Mouse (Mus musculus) neural tube, embryonic 11.5 days (tissue): ENCODE data around the gene Aktip. TPM values are rescaled to one million over a fixed set of nuclear protein-coding genes. Genes with fewer than 3 reads are reported as not detected.

ENCODE experiments used
- ATAC-seq: fragments of 200-750 bp; cut with Nextera tagmentation; 2 replicates; pipeline ENCODE4 v1.8.0; 2017; ENCODE audit warnings: moderate number of reproducible peaks, mild to moderate bottlenecking, moderate TSS enrichment, moderate library complexity; ENCODE audit not compliant: insufficient read depth, low FRiP score, low TSS enrichment
- DNase-seq: peaks from one replicate; pipeline ENCODE4 v3.0.0-alpha.2; 2015; ENCODE audit warnings: low spot score
- H3K27ac ChIP-seq: fragments of 300-500 bp; sonication (generic); 2 replicates; pipeline ENCODE4 v1.5.1; 2014; ENCODE audit warnings: low read depth, mild to moderate bottlenecking, low read length
- H3K27me3 ChIP-seq: fragments of 300-500 bp; sonication (generic); 2 replicates; pipeline ENCODE4 v1.6.1; 2014; ENCODE audit warnings: mild to moderate bottlenecking, low read length, mixed read lengths; ENCODE audit not compliant: control insufficient read depth, insufficient read depth
- H3K36me3 ChIP-seq: fragments of 300-500 bp; sonication (generic); 2 replicates; pipeline ENCODE4 v1.6.1; 2014; ENCODE audit warnings: mild to moderate bottlenecking, low read length, moderate library complexity, mixed read lengths; ENCODE audit not compliant: control insufficient read depth, insufficient read depth
- H3K4me1 ChIP-seq: fragments of 300-500 bp; sonication (generic); 2 replicates; pipeline ENCODE4 v1.6.1; 2014; ENCODE audit warnings: low read length, mixed read lengths; ENCODE audit not compliant: control insufficient read depth, insufficient read depth
- H3K4me2 ChIP-seq: fragments of 300-500 bp; sonication (generic); 2 replicates; pipeline ENCODE4 v1.6.1; 2014; ENCODE audit warnings: low read depth, mild to moderate bottlenecking, moderate library complexity
- H3K4me3 ChIP-seq: fragments of 300-500 bp; sonication (generic); 2 replicates; pipeline ENCODE4 v1.5.1; 2014; ENCODE audit warnings: low read depth, low read length
- H3K9ac ChIP-seq: fragments of 300-500 bp; sonication (generic); 2 replicates; pipeline ENCODE4 v1.6.1; 2014; ENCODE audit warnings: mild to moderate bottlenecking, low read length
- H3K9me3 ChIP-seq: fragments of 300-500 bp; sonication (generic); 2 replicates; pipeline ENCODE4 v1.6.1; 2016; ENCODE audit warnings: low read length; ENCODE audit not compliant: control insufficient read depth
- WGBS: fragments of 180-500 bp; shearing (Covaris S2); extraction: QIAGEN DNeasy Blood & Tissue Kit; methylation state at CpG from one replicate; pipeline ENCODE4 v1.1.7; 2014; 5-methylcytosine and 5-hydroxymethylcytosine counted together
- polyA plus RNA-seq: library from polyadenylated mRNA; unstranded; fragments of >200 nt; fragmentation: Nextera tagmentation; extraction: Ambion mirVana; gene quantifications from 2 replicates; pipeline ENCODE4 v1.2.1, GENCODE M21; 2014

Aktip gene
- 73.7 and 82.0 TPM in 2 replicates for polyA plus RNA-seq

GRCm38 (mm10) chr8:91199876-91200275, at the start of gene Aktip:
Gene Aktip, minus strand, starts transcription at chr8:91199976.
- Histone ChIP-seq H3K27me3 (no peaks in the 10 kb centered on the region), H3K4me1 (no peaks in the 10 kb centered on the region), H3K9me3 (no peaks in the 10 kb centered on the region), H3K27ac (no peak within 1 kb of the TSS), H3K4me3 (no peak within 1 kb of the TSS), H3K9ac (no peak within 1 kb of the TSS), H3K4me2 (no peak within 1 kb of the TSS), H3K36me3 (no peaks in the 10 kb centered on the region)
- no peak for ATAC-seq
- DNase-seq: no peak
- 92% methylated on average over 7 of the region's 7 CpGs for WGBS

- no peak overlapping the region for H3K9ac ChIP-seq
- no peaks in the 10 kb centered on the region for H3K4me1 ChIP-seq
- no peaks in the 10 kb centered on the region for H3K36me3 ChIP-seq
- no peak overlapping the region for H3K27ac ChIP-seq
- no peak overlapping the region for H3K4me3 ChIP-seq
- 84% methylated on average over 4 of the region's 4 CpGs for WGBS
- ATAC-seq: no peak
- H3K4me2 ChIP-seq: no peak overlapping the region
- DNase-seq: no peak
- H3K27me3 ChIP-seq: no peaks in the 10 kb centered on the region
- H3K9me3 ChIP-seq: no peaks in the 10 kb centered on the region
Observed at GRCm38 (mm10) chr8:91245821-91246454, 46.2 kb upstream of the Aktip start.

- 78% methylated on average over 1 of the region's 1 CpGs for WGBS
- Histone ChIP-seq H3K9ac (no peak overlapping the region), H3K36me3 (no peaks in the 10 kb centered on the region), H3K4me1 (no peaks in the 10 kb centered on the region), H3K4me3 (no peak overlapping the region), H3K27me3 (no peaks in the 10 kb centered on the region), H3K4me2 (no peak overlapping the region), H3K27ac (no peak overlapping the region), H3K9me3 (no peaks in the 10 kb centered on the region)
- no peak for DNase-seq
- no peak for ATAC-seq
Observed at GRCm38 (mm10) chr8:91242721-91243120, 42.9 kb upstream of the Aktip start.

- ATAC-seq (no peak), DNase-seq (no peak)
- WGBS: 86% methylated on average over 8 of the region's 8 CpGs
- Histone ChIP-seq H3K9ac (no peak overlapping the region), H3K4me3 (no peak overlapping the region), H3K4me1 (no peaks in the 10 kb centered on the region), H3K27me3 (no peaks in the 10 kb centered on the region), H3K4me2 (no peak overlapping the region), H3K27ac (no peak overlapping the region), H3K36me3 (no peaks in the 10 kb centered on the region), H3K9me3 (no peaks in the 10 kb centered on the region)
Observed at GRCm38 (mm10) chr8:91241873-91242519, 42.2 kb upstream of the Aktip start.

GRCm38 (mm10) chr8:91241371-91241770, 41.6 kb upstream of the Aktip start:
- no peaks in the 10 kb centered on the region for H3K4me1 ChIP-seq
- no peak overlapping the region for H3K9ac ChIP-seq
- no peak for ATAC-seq
- no peaks in the 10 kb centered on the region for H3K9me3 ChIP-seq
- WGBS: 62% methylated on average over 5 of the region's 5 CpGs
- H3K27ac ChIP-seq: no peak overlapping the region
- H3K27me3 ChIP-seq: no peaks in the 10 kb centered on the region
- H3K4me3 ChIP-seq: no peak overlapping the region
- H3K36me3 ChIP-seq: no peaks in the 10 kb centered on the region
- DNase-seq: no peak
- no peak overlapping the region for H3K4me2 ChIP-seq

- Histone ChIP-seq H3K36me3 (no peaks in the 10 kb centered on the region), H3K4me2 (no peak overlapping the region), H3K9ac (no peak overlapping the region), H3K27me3 (no peaks in the 10 kb centered on the region), H3K4me3 (no peak overlapping the region), H3K4me1 (no peaks in the 10 kb centered on the region; the same call in 1 of the 2 replicates), H3K27ac (no peak overlapping the region), H3K9me3 (no peaks in the 10 kb centered on the region)
- ATAC-seq (no peak), DNase-seq (no peak)
- WGBS: 79% methylated on average over 2 of the region's 2 CpGs
Observed at GRCm38 (mm10) chr8:91237191-91237590, 37.4 kb upstream of the Aktip start.

- Histone ChIP-seq H3K27me3 (no peaks in the 10 kb centered on the region), H3K4me3 (no peak overlapping the region), H3K9ac (no peak overlapping the region), H3K36me3 (no peaks in the 10 kb centered on the region), H3K27ac (no peak overlapping the region), H3K4me1 (no peaks in the 10 kb centered on the region; the same call in 1 of the 2 replicates), H3K4me2 (no peak overlapping the region), H3K9me3 (no peaks in the 10 kb centered on the region)
- DNase-seq: no peak
- 78% methylated on average over 2 of the region's 2 CpGs for WGBS
- no peak for ATAC-seq
Observed at GRCm38 (mm10) chr8:91234097-91234496, 34.3 kb upstream of the Aktip start.

- Histone ChIP-seq H3K4me2 (no peak overlapping the region), H3K9ac (no peak overlapping the region), H3K4me3 (no peak overlapping the region), H3K4me1 (no peaks in the 10 kb centered on the region), H3K27ac (no peak overlapping the region), H3K36me3 (no peaks in the 10 kb centered on the region), H3K27me3 (no peaks in the 10 kb centered on the region), H3K9me3 (no peaks in the 10 kb centered on the region)
- WGBS: 93% methylated on average over 7 of the region's 7 CpGs
- ATAC-seq (no peak), DNase-seq (no peak)
Observed at GRCm38 (mm10) chr8:91227421-91227841, 27.7 kb upstream of the Aktip start.

- H3K9me3 ChIP-seq: no peaks in the 10 kb centered on the region
- H3K4me1 ChIP-seq: no peaks in the 10 kb centered on the region
- 92% methylated on average over 7 of the region's 7 CpGs for WGBS
- no peak overlapping the region for H3K9ac ChIP-seq
- ATAC-seq (no peak), DNase-seq (no peak)
- H3K36me3 ChIP-seq: no peaks in the 10 kb centered on the region
- no peaks in the 10 kb centered on the region for H3K27me3 ChIP-seq
- H3K4me3 ChIP-seq: no peak overlapping the region
- no peak overlapping the region for H3K27ac ChIP-seq
- H3K4me2 ChIP-seq: no peak overlapping the region
Observed at GRCm38 (mm10) chr8:91224227-91224626, 24.5 kb upstream of the Aktip start.
